Mouse (Mus musculus): Measurements from ENCODE around the gene Atp5g1. TPM values are rescaled to one million over a fixed set of nuclear protein-coding genes. Genes with fewer than 3 reads are reported as not detected.

The Atp5g1 gene
- polyA plus RNA-seq (2015; fragmentation: Nextera tagmentation; extraction: Ambion mirVana) = 2,104 and 2,569 TPM in 2 replicates

GRCm38 (mm10) chr11:96075509-96076220 is at the start of gene Atp5g1:
TSS of gene Atp5g1 (minus strand) at chr11:96075670.

GRCm38 (mm10) chr11:96111751-96112150 is 36.3 kb upstream of the Atp5g1 start, which contains the start of gene Calcoco2:
TSS of gene Calcoco2 (minus strand) at chr11:96111964.

DNA sequence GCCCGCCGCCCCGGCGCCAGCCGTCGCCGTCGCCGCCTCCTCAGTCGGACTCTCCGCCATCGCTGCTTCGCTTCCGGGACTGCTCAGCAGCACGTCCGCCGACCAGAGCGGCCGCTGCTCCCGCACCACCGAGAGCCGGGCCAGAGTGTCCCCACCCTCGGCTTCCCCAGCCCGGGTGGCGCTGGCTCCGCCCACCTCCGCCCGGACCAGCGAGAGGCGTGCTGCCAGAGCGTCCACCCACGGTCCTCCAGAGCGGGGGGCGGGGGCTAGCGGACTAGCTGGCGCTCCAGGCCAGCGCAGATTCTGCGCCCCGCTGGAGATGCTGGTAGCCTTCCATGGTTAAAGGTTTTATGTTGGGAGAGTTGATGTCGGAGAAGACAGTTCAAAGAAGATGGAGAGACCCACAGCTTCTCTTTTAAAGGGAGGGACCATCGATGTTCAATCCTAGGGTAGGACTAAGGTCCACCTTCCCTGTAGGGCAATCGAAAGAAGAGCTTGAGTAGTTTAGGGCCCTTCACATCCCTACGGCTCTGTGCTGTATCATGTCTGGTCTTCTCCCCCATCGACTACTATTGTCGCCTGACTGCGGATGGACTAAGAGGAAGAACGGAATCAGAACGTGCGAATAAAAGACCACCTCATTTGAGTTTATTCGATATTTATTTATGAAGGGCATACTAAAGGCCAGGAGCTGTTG is 10.1 kb downstream of the Atp5g1 start, which contains the start of gene Ube2z:
Ube2z (minus strand) TSS at position 174 of the 697 bp plus-strand sequence.

GRCm38 (mm10) chr11:96034596-96035052 is 40.8 kb downstream of the Atp5g1 start, which contains the start of gene Snf8:
TSS of gene Snf8 (plus strand) at chr11:96034885.

Other genes with a start within 250 kb of the Atp5g1 start
- 19.1 and 19.4 TPM in 2 replicates for gene Gngt2, start 238.5 kb downstream of the Atp5g1 start, polyA plus RNA-seq (2015; fragmentation: Nextera tagmentation; extraction: Ambion mirVana)
- gene Abi3, start 233.2 kb downstream of the Atp5g1 start, polyA plus RNA-seq (2015; fragmentation: Nextera tagmentation; extraction: Ambion mirVana) = 5.6 and 6.0 TPM in 2 replicates
- gene B4galnt2, start 160.8 kb downstream of the Atp5g1 start, polyA plus RNA-seq (2015; fragmentation: Nextera tagmentation; extraction: Ambion mirVana) = not detected in 2 replicates
- gene Igf2bp1, start 69.7 kb downstream of the Atp5g1 start, polyA plus RNA-seq (2015; fragmentation: Nextera tagmentation; extraction: Ambion mirVana) = 5.5 and 6.2 TPM in 2 replicates
- gene Gip, start 51.1 kb downstream of the Atp5g1 start, polyA plus RNA-seq (2015; fragmentation: Nextera tagmentation; extraction: Ambion mirVana) = not detected in 2 replicates
- 40.6 and 49.3 TPM in 2 replicates for gene Snf8, start 40.8 kb downstream of the Atp5g1 start, polyA plus RNA-seq (2015; fragmentation: Nextera tagmentation; extraction: Ambion mirVana)
- 17.8 and 18.8 TPM in 2 replicates for gene Ube2z, start 10.3 kb downstream of the Atp5g1 start, polyA plus RNA-seq (2015; fragmentation: Nextera tagmentation; extraction: Ambion mirVana)
- not detected in 2 replicates for gene Calcoco2, start 36.3 kb upstream of the Atp5g1 start, polyA plus RNA-seq (2015; fragmentation: Nextera tagmentation; extraction: Ambion mirVana)
- gene Ttll6, start 58.1 kb upstream of the Atp5g1 start, polyA plus RNA-seq (2015; fragmentation: Nextera tagmentation; extraction: Ambion mirVana) = not detected in 2 replicates
- gene Hoxb13, start 118.6 kb upstream of the Atp5g1 start, polyA plus RNA-seq (2015; fragmentation: Nextera tagmentation; extraction: Ambion mirVana) = not detected in 2 replicates
- 0.51 and 0.63 TPM in 2 replicates for gene Hoxb9, start 195.8 kb upstream of the Atp5g1 start, polyA plus RNA-seq (2015; fragmentation: Nextera tagmentation; extraction: Ambion mirVana)
- 0.12 and 0.32 TPM in 2 replicates for gene Hoxb8, start 206.2 kb upstream of the Atp5g1 start, polyA plus RNA-seq (2015; fragmentation: Nextera tagmentation; extraction: Ambion mirVana)
- 2.2 and 2.9 TPM in 2 replicates for gene Hoxb7, start 211.0 kb upstream of the Atp5g1 start, polyA plus RNA-seq (2015; fragmentation: Nextera tagmentation; extraction: Ambion mirVana)
- 0.23 and 0.43 TPM in 2 replicates for gene Hoxb6, start 216.8 kb upstream of the Atp5g1 start, polyA plus RNA-seq (2015; fragmentation: Nextera tagmentation; extraction: Ambion mirVana)
- 0.55 and 0.59 TPM in 2 replicates for gene Hoxb5, start 227.7 kb upstream of the Atp5g1 start, polyA plus RNA-seq (2015; fragmentation: Nextera tagmentation; extraction: Ambion mirVana)
- 0.14 and 0.16 TPM in 2 replicates for gene Hoxb4, start 242.6 kb upstream of the Atp5g1 start, polyA plus RNA-seq (2015; fragmentation: Nextera tagmentation; extraction: Ambion mirVana)
- gene Hoxb3, start 247.7 kb upstream of the Atp5g1 start, polyA plus RNA-seq (2015; fragmentation: Nextera tagmentation; extraction: Ambion mirVana) = 0.33 TPM in 1 of 2 replicates, not detected in the other